Mouse (Mus musculus) gastrocnemius, adult 18-20 months (tissue): Measurements from ENCODE around the gene Prlhr. TPM values are rescaled to one million over a fixed set of nuclear protein-coding genes. Genes with fewer than 3 reads are reported as not detected.

Experiments used
- DNase-seq: peaks from one replicate; pipeline ENCODE4 v3.0.0; 2021; ENCODE audit warnings: low spot score
- long read RNA-seq, 2 experiments: library from polyadenylated mRNA; stranded (forward); transcript quantifications; one replicate each; pipeline ENCODE4 v2.0.0; 2021
- total RNA-seq, 2 experiments: library from RNA; stranded (reverse); gene quantifications; 2 replicates each; pipeline ENCODE4 v1.2.3; 2021

Prlhr gene
- total RNA-seq, result not detected
- long read RNA-seq, experiment 1, result 0 reads
- long read RNA-seq, experiment 2, result 0 reads

- no peak for DNase-seq
These were observed at the start of gene Prlhr for GRCm38 (mm10) chr19:60468254-60468762. Gene Prlhr (minus strand): TSS chr19:60468304.

GRCm38 (mm10) chr19:60515064-60515463 lies 47.0 kb upstream of the Prlhr start:
- DNase-seq, result no peak

- no peak for DNase-seq
These were observed 45.3 kb upstream of the Prlhr start for GRCm38 (mm10) chr19:60513431-60513830.

GRCm38 (mm10) chr19:60500209-60500608 lies 32.1 kb upstream of the Prlhr start:
- DNase-seq, result no peak

- DNase-seq, result no peak
These were observed 29.1 kb upstream of the Prlhr start for GRCm38 (mm10) chr19:60497171-60497570.

- DNase-seq, result no peak
These were observed 27.7 kb upstream of the Prlhr start for GRCm38 (mm10) chr19:60495772-60496171.

- DNase-seq, result no peak
These were observed 21.5 kb upstream of the Prlhr start for GRCm38 (mm10) chr19:60489566-60489965.

- no peak for DNase-seq
These were observed 17.2 kb upstream of the Prlhr start for GRCm38 (mm10) chr19:60485261-60485660.

- DNase-seq, result no peak
These were observed 10.8 kb upstream of the Prlhr start for GRCm38 (mm10) chr19:60478859-60479258.

- no peak for DNase-seq
These were observed 9.7 kb upstream of the Prlhr start for GRCm38 (mm10) chr19:60477788-60478187.

GRCm38 (mm10) chr19:60468846-60469245 lies 742 bp upstream of the Prlhr start:
- DNase-seq, result no peak

- no peak for DNase-seq
These were observed 506 bp downstream of the Prlhr start for GRCm38 (mm10) chr19:60467588-60468007.

- peak; percentile 47 for DNase-seq
These were observed 1.0 kb downstream of the Prlhr start for GRCm38 (mm10) chr19:60466953-60467570.

GRCm38 (mm10) chr19:60465726-60466125 lies 2.4 kb downstream of the Prlhr start:
- DNase-seq, result no peak

- peak; percentile 56 for DNase-seq
These were observed 4.2 kb downstream of the Prlhr start for GRCm38 (mm10) chr19:60463896-60464295.

- no peak for DNase-seq
These were observed 4.7 kb downstream of the Prlhr start for GRCm38 (mm10) chr19:60463440-60463839.

- no peak for DNase-seq
These were observed 6.6 kb downstream of the Prlhr start for GRCm38 (mm10) chr19:60461476-60461875.

- DNase-seq, result no peak
These were observed 8.4 kb downstream of the Prlhr start for GRCm38 (mm10) chr19:60459680-60460079.

GRCm38 (mm10) chr19:60459071-60459470 lies 9.0 kb downstream of the Prlhr start:
- DNase-seq, result no peak

GRCm38 (mm10) chr19:60455791-60456190 lies 12.3 kb downstream of the Prlhr start:
- DNase-seq, result no peak

- DNase-seq, result no peak
These were observed 27.6 kb downstream of the Prlhr start for GRCm38 (mm10) chr19:60440531-60440930.

GRCm38 (mm10) chr19:60440083-60440482 lies 28.0 kb downstream of the Prlhr start:
- no peak for DNase-seq

GRCm38 (mm10) chr19:60437566-60438241 lies 30.4 kb downstream of the Prlhr start:
- DNase-seq, result no peak
